Mouse (Mus musculus): ENCODE data around the gene Cep57l1. TPM values are rescaled to one million over a fixed set of nuclear protein-coding genes. Genes with fewer than 3 reads are reported as not detected.

Cep57l1 gene
- polyA plus RNA-seq, 1 experiment from 2014 or later = 24.8 TPM

DNA sequence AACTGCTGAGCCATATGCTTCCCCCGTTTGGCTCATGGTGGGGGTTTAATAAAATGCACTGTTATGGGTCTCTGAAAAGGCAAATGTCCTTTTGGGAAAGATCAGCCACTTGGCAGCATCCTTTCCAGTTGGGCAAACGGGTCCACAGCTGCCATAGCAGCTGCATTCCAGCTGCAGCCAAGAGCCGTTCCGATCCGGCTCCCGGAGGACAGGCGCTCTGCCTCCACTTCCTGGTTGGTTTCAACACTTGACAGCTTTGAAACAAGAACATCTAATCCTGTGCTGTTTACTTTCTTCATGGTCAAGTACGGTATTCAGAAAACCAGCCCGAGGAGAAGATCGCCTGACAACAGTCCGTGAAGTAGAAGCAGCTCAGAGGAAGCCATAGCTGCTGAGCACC lies 112.6 kb downstream of the Cep57l1 start:
- Histone ChIP-seq H3K4me1 (replicated peaks) (no peaks in the 10 kb centered on the region), H3K27me3 (no peaks in the 10 kb centered on the region), H3K36me3 (no peaks in the 10 kb centered on the region), H3K9ac (replicated peaks) (no peak overlapping the region), H3K4me2 (no peak overlapping the region), H3K27ac (no peak overlapping the region), H3K9me3 (no peaks in the 10 kb centered on the region), H3K4me3 (replicated peaks) (no peak overlapping the region)
- no peak for ATAC-seq (ENCODE audit: insufficient number of reproducible peaks, insufficient read depth, low FRiP score, low TSS enrichment, low read depth)
- 79% methylated on average over 11 of the region's 11 CpGs for WGBS

GRCm38 (mm10) chr10:41690978-41691377 lies 118.7 kb downstream of the Cep57l1 start:
- Histone ChIP-seq H3K27me3 (no peaks in the 10 kb centered on the region), H3K9me3 (peaks cover 7% of the 10 kb centered on the region; the same call in 1 of the 2 replicates), H3K4me1 (replicated peaks) (no peaks in the 10 kb centered on the region), H3K9ac (replicated peaks) (no peak overlapping the region), H3K4me3 (replicated peaks) (no peak overlapping the region), H3K4me2 (no peak overlapping the region), H3K36me3 (no peaks in the 10 kb centered on the region), H3K27ac (no peak overlapping the region)
- 69% methylated on average over 4 of the region's 4 CpGs for WGBS
- no peak for ATAC-seq (ENCODE audit: insufficient number of reproducible peaks, insufficient read depth, low FRiP score, low TSS enrichment, low read depth)

- no peaks in the 10 kb centered on the region for H3K27me3 ChIP-seq
- no peaks in the 10 kb centered on the region for H3K36me3 ChIP-seq
- no peaks in the 10 kb centered on the region for H3K4me1 ChIP-seq (replicated peaks)
- peak; percentile 42 for ATAC-seq (ENCODE audit: insufficient number of reproducible peaks, insufficient read depth, low FRiP score, low TSS enrichment, low read depth)
- no peak overlapping the region for H3K27ac ChIP-seq
- H3K9me3 ChIP-seq = peaks cover 7% of the 10 kb centered on the region; the same call in 1 of the 2 replicates
- peak overlapping the region; percentile 57 for H3K9ac ChIP-seq (replicated peaks)
- 21% methylated on average over 24 of the region's 24 CpGs for WGBS
- peak overlapping the region; percentile 46 for H3K4me3 ChIP-seq (replicated peaks)
- H3K4me2 ChIP-seq = peak overlapping the region; percentile 65
Measured at GRCm38 (mm10) chr10:41689941-41690887, 119.5 kb downstream of the Cep57l1 start.

DNA sequence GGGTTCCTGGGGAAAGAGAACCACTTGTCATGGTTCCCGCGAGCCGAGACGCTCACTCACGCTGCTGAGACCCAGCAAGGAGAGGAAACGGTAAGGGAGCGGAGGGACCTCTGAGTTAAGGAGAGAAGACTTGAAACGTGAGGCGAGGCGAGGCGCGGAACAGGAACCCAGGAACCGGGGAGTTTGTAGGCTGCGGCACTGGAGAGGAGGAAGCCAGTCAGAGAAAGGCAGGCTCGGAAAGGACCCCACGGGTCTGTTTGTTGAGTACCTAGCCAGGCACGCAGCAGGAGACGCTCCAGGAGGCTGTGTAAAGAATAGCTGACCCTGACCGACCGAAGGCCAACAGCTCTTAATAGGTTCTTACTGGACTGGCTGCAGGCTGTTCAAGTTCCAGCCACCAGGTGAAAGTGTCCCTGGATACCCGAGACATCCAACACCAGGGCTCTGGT lies 125.1 kb downstream of the Cep57l1 start:
- ATAC-seq (ENCODE audit: insufficient number of reproducible peaks, insufficient read depth, low FRiP score, low TSS enrichment, low read depth) = no peak
- H3K4me1 ChIP-seq (replicated peaks) = no peaks in the 10 kb centered on the region; the same call in 1 of the 2 replicates
- H3K9ac ChIP-seq (replicated peaks) = peak overlapping the region; percentile 27; the same call in 1 of the 2 replicates
- peaks cover 7% of the 10 kb centered on the region; the same call in 1 of the 2 replicates for H3K9me3 ChIP-seq
- H3K4me2 ChIP-seq = peak overlapping the region; percentile 55
- H3K27me3 ChIP-seq = peaks cover 9% of the 10 kb centered on the region; the same call in 1 of the 2 replicates
- no peaks in the 10 kb centered on the region for H3K36me3 ChIP-seq
- no peak overlapping the region for H3K27ac ChIP-seq
- peak overlapping the region; percentile 22 for H3K4me3 ChIP-seq (replicated peaks)
- WGBS = 2% methylated on average over 21 of the region's 21 CpGs

DNA sequence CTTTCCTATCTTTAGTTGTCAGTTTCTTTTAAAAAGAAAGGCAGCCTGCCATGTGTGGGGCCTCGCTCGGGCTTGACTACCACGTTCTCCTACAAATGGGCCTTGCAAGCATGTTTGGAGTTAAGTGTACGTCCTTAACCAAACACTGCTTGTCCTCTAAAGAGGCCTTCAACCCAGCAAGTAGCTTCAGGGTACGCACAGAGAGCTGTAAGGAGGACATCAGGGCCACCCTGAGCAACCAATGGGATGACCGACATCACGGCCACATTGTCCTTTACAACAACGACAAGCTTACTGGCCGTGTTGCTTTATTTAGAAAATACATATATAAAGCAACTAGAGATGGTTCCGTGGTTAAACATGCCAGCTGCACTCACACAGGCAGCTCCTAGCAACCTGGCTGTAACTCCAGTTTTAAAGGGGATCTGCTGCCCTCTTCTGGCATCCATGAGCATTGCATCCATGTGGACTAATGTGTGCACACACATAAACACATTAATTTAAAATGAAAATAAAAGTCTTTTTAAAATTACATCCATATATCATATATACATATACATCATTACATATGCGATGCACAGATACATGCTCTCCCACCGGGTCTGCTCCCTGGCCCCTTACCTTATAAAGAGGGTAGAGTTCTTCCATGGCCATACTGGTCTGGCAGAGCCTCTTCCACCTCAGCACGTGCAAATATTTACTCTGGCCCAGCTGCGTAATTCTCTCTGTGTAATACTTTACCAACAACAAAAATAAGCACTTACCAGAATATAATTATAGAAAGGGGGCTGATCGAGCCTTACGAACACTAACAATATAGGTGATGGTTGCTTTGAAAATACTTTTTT lies 126.9 kb downstream of the Cep57l1 start:
- Histone ChIP-seq H3K4me3 (replicated peaks) (no peak overlapping the region), H3K4me2 (no peak overlapping the region), H3K9me3 (peaks cover 7% of the 10 kb centered on the region; the same call in 1 of the 2 replicates), H3K27ac (no peak overlapping the region), H3K9ac (replicated peaks) (no peak overlapping the region), H3K4me1 (replicated peaks) (no peaks in the 10 kb centered on the region; the same call in 1 of the 2 replicates), H3K27me3 (peaks cover 9% of the 10 kb centered on the region; the same call in 1 of the 2 replicates), H3K36me3 (no peaks in the 10 kb centered on the region)
- WGBS = 45% methylated on average over 16 of the region's 16 CpGs
- peak; percentile 28; the same call in 1 of the 2 replicates for ATAC-seq (ENCODE audit: insufficient number of reproducible peaks, insufficient read depth, low FRiP score, low TSS enrichment, low read depth)

DNA sequence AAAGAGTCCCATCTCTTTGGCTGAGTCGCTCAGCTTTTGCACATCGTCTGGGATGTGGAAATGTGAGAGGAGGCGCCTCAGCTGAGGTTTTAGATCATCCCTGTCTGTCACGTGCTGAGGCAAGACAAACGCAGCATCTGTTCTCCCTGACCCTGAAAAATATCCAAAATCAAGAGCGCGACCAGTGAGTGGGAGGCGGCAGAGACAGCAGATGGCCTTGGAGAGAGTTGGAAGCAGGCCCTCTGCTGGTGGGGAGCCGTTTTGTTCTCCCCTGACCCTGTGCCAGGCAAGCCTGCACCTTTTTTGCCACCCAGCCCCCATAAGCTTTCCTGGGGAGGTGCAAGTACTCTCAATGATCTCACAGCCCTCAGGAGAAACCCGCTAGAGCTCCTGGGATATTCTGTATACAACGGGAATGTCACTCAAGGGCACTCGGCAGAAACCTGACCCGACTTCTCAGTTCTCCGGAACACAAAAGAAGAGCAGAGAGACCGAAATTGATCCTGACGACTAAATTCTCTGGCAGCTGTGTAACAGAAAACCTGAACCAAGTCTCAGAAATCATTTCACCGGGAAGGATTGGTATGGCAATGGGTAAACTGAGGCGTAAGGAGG lies 130.8 kb downstream of the Cep57l1 start:
- ATAC-seq (ENCODE audit: insufficient number of reproducible peaks, insufficient read depth, low FRiP score, low TSS enrichment, low read depth) = no peak
- Histone ChIP-seq H3K9me3 (no peaks in the 10 kb centered on the region), H3K27ac (no peak overlapping the region), H3K4me1 (replicated peaks) (no peaks in the 10 kb centered on the region; the same call in 1 of the 2 replicates), H3K36me3 (no peaks in the 10 kb centered on the region), H3K9ac (replicated peaks) (no peak overlapping the region), H3K4me2 (peak overlapping the region; percentile 42), H3K27me3 (peaks cover 3% of the 10 kb centered on the region; the same call in 1 of the 2 replicates), H3K4me3 (replicated peaks) (peak overlapping the region; percentile 21)
- 32% methylated on average over 18 of the region's 18 CpGs for WGBS

GRCm38 (mm10) chr10:41677396-41677795 lies 132.3 kb downstream of the Cep57l1 start:
- Histone ChIP-seq H3K4me2 (no peak overlapping the region), H3K36me3 (no peaks in the 10 kb centered on the region), H3K27me3 (no peaks in the 10 kb centered on the region; the same call in 1 of the 2 replicates), H3K4me1 (replicated peaks) (no peaks in the 10 kb centered on the region; the same call in 1 of the 2 replicates), H3K9ac (replicated peaks) (no peak overlapping the region), H3K4me3 (replicated peaks) (no peak overlapping the region), H3K9me3 (no peaks in the 10 kb centered on the region), H3K27ac (no peak overlapping the region)
- no peak for ATAC-seq (ENCODE audit: insufficient number of reproducible peaks, insufficient read depth, low FRiP score, low TSS enrichment, low read depth)
- 64% methylated on average over 8 of the region's 8 CpGs for WGBS

- Histone ChIP-seq H3K4me3 (replicated peaks) (no peak overlapping the region), H3K36me3 (no peaks in the 10 kb centered on the region), H3K9me3 (no peaks in the 10 kb centered on the region), H3K9ac (replicated peaks) (no peak overlapping the region), H3K4me1 (replicated peaks) (no peaks in the 10 kb centered on the region; the same call in 1 of the 2 replicates), H3K4me2 (no peak overlapping the region), H3K27me3 (no peaks in the 10 kb centered on the region; the same call in 1 of the 2 replicates), H3K27ac (no peak overlapping the region)
- ATAC-seq (ENCODE audit: insufficient number of reproducible peaks, insufficient read depth, low FRiP score, low TSS enrichment, low read depth) = no peak
- WGBS = 77% methylated on average over 6 of the region's 6 CpGs
Measured at GRCm38 (mm10) chr10:41676661-41677061, 133.0 kb downstream of the Cep57l1 start.

DNA sequence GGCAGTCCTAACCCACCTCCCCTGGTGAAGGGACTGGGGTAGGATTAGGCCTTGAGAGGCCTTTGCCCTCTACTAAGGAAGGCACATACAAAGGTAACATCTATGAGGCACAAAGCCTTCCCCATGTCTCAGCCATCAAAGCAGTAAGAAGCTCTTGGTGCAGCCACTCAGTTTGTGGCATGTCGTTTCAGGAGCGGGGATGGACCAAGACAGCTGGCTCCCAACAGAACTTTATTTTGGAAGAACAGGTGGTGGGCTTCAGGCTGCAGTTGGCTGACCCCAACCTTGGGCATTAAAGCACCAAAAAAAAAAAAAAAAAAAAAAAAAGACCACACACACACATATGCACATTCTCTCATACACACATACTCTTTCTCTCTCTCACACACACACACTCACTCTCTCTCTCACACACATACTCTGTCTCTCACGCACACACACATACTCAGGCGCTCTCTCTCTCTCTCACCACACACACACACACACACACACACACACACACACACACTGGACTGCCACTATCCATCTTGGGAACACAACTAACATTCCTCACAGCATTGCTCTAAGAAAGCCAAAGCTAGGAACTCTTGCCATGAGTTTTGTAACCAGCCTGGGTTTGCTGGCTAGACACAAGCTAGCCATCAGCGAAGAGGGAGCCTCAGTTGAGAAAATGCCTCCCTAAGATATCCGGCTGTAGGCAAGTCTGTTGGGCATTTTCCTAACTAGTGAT lies 133.7 kb downstream of the Cep57l1 start:
- WGBS = 82% methylated on average over 6 of the region's 6 CpGs

GRCm38 (mm10) chr10:41675243-41675642 lies 134.4 kb downstream of the Cep57l1 start:
- Histone ChIP-seq H3K9ac (replicated peaks) (no peak overlapping the region), H3K27me3 (no peaks in the 10 kb centered on the region; the same call in 1 of the 2 replicates), H3K4me2 (no peak overlapping the region), H3K36me3 (no peaks in the 10 kb centered on the region), H3K4me1 (replicated peaks) (no peaks in the 10 kb centered on the region; the same call in 1 of the 2 replicates), H3K9me3 (no peaks in the 10 kb centered on the region), H3K4me3 (replicated peaks) (no peak overlapping the region), H3K27ac (no peak overlapping the region)
- no peak for ATAC-seq (ENCODE audit: insufficient number of reproducible peaks, insufficient read depth, low FRiP score, low TSS enrichment, low read depth)
- 57% methylated on average over 6 of the region's 6 CpGs for WGBS

More for the DNA sequence above, 133.7 kb downstream of the Cep57l1 start:
- ATAC-seq (ENCODE audit: insufficient number of reproducible peaks, insufficient read depth, low FRiP score, low TSS enrichment, low read depth) = no peak
- no peaks in the 10 kb centered on the region; the same call in 1 of the 2 replicates for H3K27me3 ChIP-seq
- no peak overlapping the region for H3K27ac ChIP-seq
- H3K4me1 ChIP-seq (replicated peaks) = no peaks in the 10 kb centered on the region; the same call in 1 of the 2 replicates
- no peak overlapping the region for H3K4me3 ChIP-seq (replicated peaks)
- H3K9me3 ChIP-seq = no peaks in the 10 kb centered on the region
- no peak overlapping the region for H3K9ac ChIP-seq (replicated peaks)
- H3K4me2 ChIP-seq = no peak overlapping the region
- H3K36me3 ChIP-seq = no peaks in the 10 kb centered on the region
